Mouse (Mus musculus) T-cell, adult 2 months (primary cell): Measurements from ENCODE around the gene Olfr810.

Source experiments
- DNase-seq: peaks from one replicate; pipeline ENCODE4 v3.0.0; 2022; ENCODE audit warnings: low spot score

The Olfr810 gene

GRCm38 (mm10) chr10:129794817-129795216 lies at the start of gene Olfr810:
TSS of gene Olfr810 (minus strand) at chr10:129794917.
- DNase-seq: no peak

- DNase-seq: no peak
Measured at GRCm38 (mm10) chr10:129804296-129804695, 9.6 kb upstream of the Olfr810 start, which contains the start of gene Olfr811. TSS of gene Olfr811 (minus strand) at chr10:129804396.

- no peak for DNase-seq
Measured at GRCm38 (mm10) chr10:129778123-129778522, 16.6 kb downstream of the Olfr810 start.

- no peak for DNase-seq
Measured at GRCm38 (mm10) chr10:129774338-129774737, 20.4 kb downstream of the Olfr810 start, which contains the start of gene Olfr809. TSS of gene Olfr809 (plus strand) at chr10:129774638.

GRCm38 (mm10) chr10:129765182-129765581 lies 29.5 kb downstream of the Olfr810 start, which contains the start of gene Olfr808:
TSS of gene Olfr808 (plus strand) at chr10:129765482.
- DNase-seq: no peak

- DNase-seq: no peak
Measured at GRCm38 (mm10) chr10:129757693-129758092, 37.0 kb downstream of the Olfr810 start, which contains the start of gene Olfr807. TSS of gene Olfr807 (minus strand) at chr10:129757793.

- no peak for DNase-seq
Measured at GRCm38 (mm10) chr10:129741821-129742220, 52.9 kb downstream of the Olfr810 start, which contains the start of gene Olfr806. TSS of gene Olfr806 (minus strand) at chr10:129741921.
